Mouse (Mus musculus) hindbrain, embryonic 14.5 days (tissue): ENCODE measurements around the gene Trnp1. TPM values are rescaled to one million over a fixed set of nuclear protein-coding genes. Genes with fewer than 3 reads are reported as not detected.

Experiments
- polyA plus RNA-seq: library from polyadenylated mRNA; unstranded; fragments of >200 nt; fragmentation: Nextera tagmentation; extraction: Ambion mirVana; gene quantifications from 2 replicates; pipeline ENCODE4 v1.2.1, GENCODE M21; 2014

Gene Trnp1
- polyA plus RNA-seq, 1 experiment from 2014 or later: 12.3 TPM

Other genes starting within 250 kb of the Trnp1 start
- 0.26 and 0.43 TPM in 2 replicates for gene Sytl1, start 235.4 kb downstream of the Trnp1 start, polyA plus RNA-seq
- gene Tmem222, start 220.8 kb downstream of the Trnp1 start, polyA plus RNA-seq: 119 and 121 TPM in 2 replicates
- gene Wdtc1, start 145.1 kb downstream of the Trnp1 start, polyA plus RNA-seq: 25.6 and 27.0 TPM in 2 replicates
- gene Slc9a1, start 128.8 kb downstream of the Trnp1 start, polyA plus RNA-seq: 8.5 and 9.0 TPM in 2 replicates
- 0.09 and 0.16 TPM in 2 replicates for gene Tent5b, start 18.4 kb downstream of the Trnp1 start, polyA plus RNA-seq
- gene Kdf1, start 20.4 kb upstream of the Trnp1 start, polyA plus RNA-seq: 0.16 TPM in 1 of 2 replicates, not detected in the other
- 170 and 176 TPM in 2 replicates for gene Nudc, start 47.4 kb upstream of the Trnp1 start, polyA plus RNA-seq
- not detected in 2 replicates for gene Nr0b2, start 54.8 kb upstream of the Trnp1 start, polyA plus RNA-seq
- 6.2 and 7.5 TPM in 2 replicates for gene Gpatch3, start 76.2 kb upstream of the Trnp1 start, polyA plus RNA-seq
- gene Gpn2, start 85.8 kb upstream of the Trnp1 start, polyA plus RNA-seq: 19.7 and 20.4 TPM in 2 replicates
- 2.7 and 3.9 TPM in 2 replicates for gene Sfn, start 103.6 kb upstream of the Trnp1 start, polyA plus RNA-seq
- 3.0 and 3.9 TPM in 2 replicates for gene Zdhhc18, start 151.6 kb upstream of the Trnp1 start, polyA plus RNA-seq
- gene Pigv, start 174.1 kb upstream of the Trnp1 start, polyA plus RNA-seq: 9.9 and 10.1 TPM in 2 replicates